In the genomic region with DNA sequence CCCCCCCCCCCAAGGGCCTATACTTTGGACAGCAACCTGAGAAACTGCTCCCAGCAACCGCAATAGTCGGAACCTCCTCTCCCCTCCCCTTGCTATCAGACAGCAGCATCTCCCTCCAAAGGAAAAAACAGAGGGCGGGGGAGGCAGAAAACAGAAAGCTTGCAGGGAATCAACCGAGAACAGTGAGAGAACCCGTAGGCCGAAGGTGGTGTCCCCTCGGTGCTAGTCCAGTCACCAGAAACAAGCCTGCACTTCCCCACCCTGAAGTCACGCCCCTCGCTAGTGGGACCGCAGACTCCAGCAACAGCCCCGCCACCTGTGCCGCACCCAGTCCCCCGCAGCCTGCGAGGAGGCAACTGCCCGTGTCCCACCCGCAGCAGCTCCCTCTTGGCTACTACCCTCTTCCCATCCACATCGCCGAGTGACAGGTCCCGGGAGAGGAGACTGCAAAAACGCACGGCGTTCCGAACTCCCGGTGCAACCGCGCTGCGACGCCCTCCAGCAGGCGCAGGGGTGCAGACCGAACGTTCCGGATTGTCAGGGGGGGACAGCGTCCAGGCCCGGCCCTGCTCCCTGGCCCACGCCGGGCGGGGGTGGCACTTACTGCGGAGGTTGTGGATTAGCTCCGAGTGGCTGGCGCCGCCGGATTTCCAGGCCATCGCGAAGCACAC, we compare ENCODE assay signal across 8 mouse cellular contexts. TPM values are rescaled to one million over a fixed set of nuclear protein-coding genes. Genes with fewer than 3 reads are reported as not detected.
DNase-seq lines count a peak whose midpoint lies in the region; ATAC-seq and TF ChIP-seq lines count a peak whose summit lies in the region.

No protein-coding gene starts in this region.

- TF ChIP-seq EP300 in heart, adult 2 months (IDR thresholded peaks at IDR 0.05; ENCODE audit: insufficient read depth, low read depth, low read length) = no peak

- peaks cover 52% of the 10 kb centered on the region for H3K79me3 ChIP-seq in C2C12 (ENCODE audit: low read depth)

- peak overlapping the region; percentile 79 for H3K9ac ChIP-seq in heart, adult 2 months (ENCODE audit: low read depth, low read length)
- H3K9ac ChIP-seq in heart, embryonic 16.5 days (ENCODE audit: low read length) = peak overlapping the region; percentile 97
- H3K9ac ChIP-seq in liver, embryonic 16.5 days (ENCODE audit: low read depth, low read length) = peak overlapping the region; percentile 97

- peaks cover 3% of the 10 kb centered on the region for H3K4me1 ChIP-seq in heart, adult 2 months (ENCODE audit: control insufficient read depth, insufficient read depth, low read length)
- peaks cover 13% of the 10 kb centered on the region for H3K4me1 ChIP-seq in heart, embryonic 16.5 days (ENCODE audit: control insufficient read depth, insufficient read depth, low read length)
- H3K4me1 ChIP-seq in liver, embryonic 16.5 days (ENCODE audit: control insufficient read depth, low read depth, low read length) = peaks cover 15% of the 10 kb centered on the region

- H3K79me2 ChIP-seq in heart, adult 2 months (replicated peaks; ENCODE audit: control insufficient read depth, insufficient read depth, low read length) = peaks cover 4% of the 10 kb centered on the region
- peaks cover 68% of the 10 kb centered on the region for H3K79me2 ChIP-seq in C2C12 (ENCODE audit: control insufficient read depth, insufficient read depth)

- H3K4me3 ChIP-seq in heart, adult 2 months = peak overlapping the region; percentile 94
- H3K4me3 ChIP-seq in C2C12 (ENCODE audit: insufficient read depth, poor library complexity, severe bottlenecking) = peak overlapping the region; percentile 82
- H3K4me3 ChIP-seq in heart, embryonic 16.5 days (ENCODE audit: low read length) = peak overlapping the region; percentile 93
- peak overlapping the region; percentile 100 for H3K4me3 ChIP-seq in liver, embryonic 16.5 days (ENCODE audit: low read depth, low read length)

- no peak for DNase-seq in heart, adult 2 months
- DNase-seq in heart, adult 9 months (ENCODE audit: low spot score in 2 of 2) = no peak
- peak; percentile 55 for DNase-seq in c-Kit-negative CD71-positive TER-119-positive erythroid progenitor cells, embryonic 14.5 days (ENCODE audit: low read depth, low spot score)
- no peak for DNase-seq in layer of hippocampus, adult 18-20 months (ENCODE audit: low spot score in 2 of 2)

- intact Hi-C loops in heart, adult 2 months (cut with DNase I) = loop anchor here (2.0 to 10.0 kb wide), 2 partner anchors 18 to 122 kb away; a partner anchor contains a TSS

- H3K4me2 ChIP-seq in heart, embryonic 16.5 days (ENCODE audit: low read depth, low read length) = peak overlapping the region; percentile 85
- H3K4me2 ChIP-seq in liver, embryonic 16.5 days (ENCODE audit: low read depth, low read length) = peak overlapping the region; percentile 85

- TF ChIP-seq POLR2A in heart, adult 2 months (IDR thresholded peaks at IDR 0.05; ENCODE audit: insufficient read depth, low read depth, low read length) = no peak

- 0 out of 2 replicates have a peak, but pooled peaks cover 3% of the 10 kb centered on the region for H3K36me3 ChIP-seq in heart, adult 2 months (ENCODE audit: control insufficient read depth, insufficient read depth, low read length)
- H3K36me3 ChIP-seq in C2C12 (ENCODE audit: control insufficient read depth, insufficient read depth) = peaks cover 4% of the 10 kb centered on the region
- H3K36me3 ChIP-seq in heart, embryonic 16.5 days (ENCODE audit: control insufficient read depth, insufficient read depth) = no peaks in the 10 kb centered on the region
- H3K36me3 ChIP-seq in liver, embryonic 16.5 days (ENCODE audit: control insufficient read depth, insufficient read depth) = no peaks in the 10 kb centered on the region

- H3ac ChIP-seq in C2C12 (ENCODE audit: control insufficient read depth, insufficient read length, low read depth) = peak overlapping the region; percentile 97

- H3K27ac ChIP-seq in heart, adult 2 months = peak overlapping the region; percentile 96
- peak overlapping the region; percentile 94 for H3K27ac ChIP-seq in heart, embryonic 16.5 days (ENCODE audit: low read length)
- H3K27ac ChIP-seq in liver, embryonic 16.5 days (ENCODE audit: low read length) = peak overlapping the region; percentile 98

- no peaks in the 10 kb centered on the region for H3K9me3 ChIP-seq in heart, embryonic 16.5 days (replicated peaks; ENCODE audit: control insufficient read depth, low read length)
- H3K9me3 ChIP-seq in liver, embryonic 16.5 days (replicated peaks; ENCODE audit: control insufficient read depth, low read length) = no peaks in the 10 kb centered on the region

- H3K27me3 ChIP-seq in heart, adult 2 months (ENCODE audit: control insufficient read depth, insufficient read depth, low read length) = no peaks in the 10 kb centered on the region
- no peaks in the 10 kb centered on the region for H3K27me3 ChIP-seq in C2C12 (ENCODE audit: control insufficient read depth, insufficient read depth, insufficient read length)
- H3K27me3 ChIP-seq in heart, embryonic 16.5 days (ENCODE audit: control insufficient read depth, insufficient read depth, low read length) = no peaks in the 10 kb centered on the region
- H3K27me3 ChIP-seq in liver, embryonic 16.5 days (ENCODE audit: control insufficient read depth, insufficient read depth, low read depth, low read length) = no peaks in the 10 kb centered on the region

- TF ChIP-seq CTCF in heart, adult 2 months (IDR thresholded peaks at IDR 0.05) = no peak
- no peak for TF ChIP-seq CTCF in C2C12 (IDR thresholded peaks at IDR 0.05; ENCODE audit: control insufficient read depth, insufficient read depth, insufficient read length)

- WGBS in heart, adult 2 months = 1% methylated on average over 44 of the region's 44 CpGs
- WGBS in heart, embryonic 16.5 days = under 1% methylated on average over 44 of the region's 44 CpGs
- under 1% methylated on average over 44 of the region's 44 CpGs for WGBS in liver, embryonic 16.5 days (ENCODE audit: insufficient replicate concordance)

- peak; percentile 74 for ATAC-seq in heart, embryonic 16.5 days (replicated peaks; ENCODE audit: extremely low read depth, insufficient read depth, low FRiP score)
- ATAC-seq in liver, embryonic 16.5 days (ENCODE audit: low read depth) = peak; percentile 66
- peak; percentile 60 for ATAC-seq in neutrophil, adult 5-6 weeks (ENCODE audit: extremely low read depth, insufficient number of reproducible peaks, low FRiP score, poor library complexity, severe bottlenecking)

TF ChIP-seq in C2C12, 6 proteins besides CTCF, POLR2A, EP300 and RAD21:
- TF ChIP-seq USF1 (IDR thresholded peaks at IDR 0.05; ENCODE audit: low read depth) (no peak), MYOD1 (IDR thresholded peaks at IDR 0.05; ENCODE audit: control insufficient read depth, insufficient read length, low read depth) (no peak)

RNA-seq across cellular contexts. Expression of a gene that starts 4.7 kb away (rescaled TPM):
- total RNA-seq in heart, adult 2 months (2021) = 1 to 10 TPM; 4.6 to 6.3 TPM
- 4.9 and 6.7 TPM in 2 replicates for polyA plus RNA-seq in heart, adult 2 months (2012; rRNA removed)
- 35.1 TPM for polyA plus RNA-seq in C2C12 (2012; fragmentation: generic; extraction: Trizol)
- 31.8 and 32.4 TPM in 2 replicates for polyA plus RNA-seq in heart, embryonic 16.5 days (2015; fragmentation: Nextera tagmentation; extraction: Ambion mirVana)
- 17.4 and 20.8 TPM in 2 replicates for polyA plus RNA-seq in liver, embryonic 16.5 days (2015; fragmentation: Nextera tagmentation; extraction: Ambion mirVana)
- 7.6 and 9.5 TPM in 2 replicates for total RNA-seq in neutrophil, adult 5-6 weeks (2017)
- total RNA-seq in layer of hippocampus, adult 18-20 months (2021) = 1 to 10 TPM; 6.1 to 6.9 TPM

RNA-seq across cellular contexts. Expression of a gene that starts 18.3 kb away (rescaled TPM):
- 100 to 1,000 TPM in 1 of 2 experiments, 10 to 100 TPM in 1; 92.5 to 101 TPM for total RNA-seq in heart, adult 2 months (2021)
- polyA plus RNA-seq in heart, adult 2 months (2012; rRNA removed) = 35.3 and 61.6 TPM in 2 replicates
- 84.2 TPM for polyA plus RNA-seq in C2C12 (2012; fragmentation: generic; extraction: Trizol)
- polyA plus RNA-seq in heart, embryonic 16.5 days (2015; fragmentation: Nextera tagmentation; extraction: Ambion mirVana) = 134 and 143 TPM in 2 replicates
- polyA plus RNA-seq in liver, embryonic 16.5 days (2015; fragmentation: Nextera tagmentation; extraction: Ambion mirVana) = 83.3 and 94.3 TPM in 2 replicates
- total RNA-seq in neutrophil, adult 5-6 weeks (2017) = 57.1 and 65.1 TPM in 2 replicates
- 100 to 1,000 TPM; 173 to 177 TPM for total RNA-seq in layer of hippocampus, adult 18-20 months (2021)

RNA-seq across cellular contexts. Expression of a gene that starts 18.4 kb away (rescaled TPM):
- total RNA-seq in heart, adult 2 months (2021) = 10 to 100 TPM; 10.8 to 11.5 TPM
- polyA plus RNA-seq in heart, adult 2 months (2012; rRNA removed) = 5.5 and 9.9 TPM in 2 replicates
- 7.1 TPM for polyA plus RNA-seq in C2C12 (2012; fragmentation: generic; extraction: Trizol)
- 3.1 TPM in 2 replicates for polyA plus RNA-seq in heart, embryonic 16.5 days (2015; fragmentation: Nextera tagmentation; extraction: Ambion mirVana)
- polyA plus RNA-seq in liver, embryonic 16.5 days (2015; fragmentation: Nextera tagmentation; extraction: Ambion mirVana) = 2.4 and 2.5 TPM in 2 replicates
- total RNA-seq in neutrophil, adult 5-6 weeks (2017) = 21.9 and 24.8 TPM in 2 replicates
- 10 to 100 TPM; 31.1 to 32.1 TPM for total RNA-seq in layer of hippocampus, adult 18-20 months (2021)
